Mouse (Mus musculus) adrenal gland, postnatal 25 days (tissue): ENCODE data around the gene Chl1. TPM values are rescaled to one million over a fixed set of nuclear protein-coding genes. Genes with fewer than 3 reads are reported as not detected.

Experiments used
- DNase-seq: peaks from one replicate; pipeline ENCODE4 v3.0.0; 2021; ENCODE audit warnings: mixed read lengths
- total RNA-seq: library from RNA; stranded (reverse); gene quantifications from 2 replicates; pipeline ENCODE4 v1.2.3, GENCODE M21; 2021

Gene Chl1
- total RNA-seq, 1 experiment from 2014 or later: 3.2 TPM

- DNase-seq: no peak
These were observed 284.9 kb downstream of the Chl1 start for GRCm38 (mm10) chr6:103795241-103795640.
